Mouse (Mus musculus): ENCODE data around the gene Spaca4.
A peak's percentile ranks its signal among the peaks of the same experiment; 100 is the strongest.

Gene Spaca4

GRCm38 (mm10) chr7:45700301-45701015 is 25.2 kb downstream of the Spaca4 start:
- DNase-seq (ENCODE audit: low read depth, low spot score), result no peak

GRCm38 (mm10) chr7:45699523-45700141 is 26.0 kb downstream of the Spaca4 start, which contains the start of gene Car11:
TSS of gene Car11 (plus strand) at chr7:45699843.
- no peak for DNase-seq (ENCODE audit: low read depth, low spot score)

- DNase-seq (ENCODE audit: low read depth, low spot score), result no peak
Measured at GRCm38 (mm10) chr7:45697894-45698293, 27.7 kb downstream of the Spaca4 start.

- DNase-seq (ENCODE audit: low read depth, low spot score), result no peak
Measured at GRCm38 (mm10) chr7:45695098-45695497, 30.5 kb downstream of the Spaca4 start.

DNA sequence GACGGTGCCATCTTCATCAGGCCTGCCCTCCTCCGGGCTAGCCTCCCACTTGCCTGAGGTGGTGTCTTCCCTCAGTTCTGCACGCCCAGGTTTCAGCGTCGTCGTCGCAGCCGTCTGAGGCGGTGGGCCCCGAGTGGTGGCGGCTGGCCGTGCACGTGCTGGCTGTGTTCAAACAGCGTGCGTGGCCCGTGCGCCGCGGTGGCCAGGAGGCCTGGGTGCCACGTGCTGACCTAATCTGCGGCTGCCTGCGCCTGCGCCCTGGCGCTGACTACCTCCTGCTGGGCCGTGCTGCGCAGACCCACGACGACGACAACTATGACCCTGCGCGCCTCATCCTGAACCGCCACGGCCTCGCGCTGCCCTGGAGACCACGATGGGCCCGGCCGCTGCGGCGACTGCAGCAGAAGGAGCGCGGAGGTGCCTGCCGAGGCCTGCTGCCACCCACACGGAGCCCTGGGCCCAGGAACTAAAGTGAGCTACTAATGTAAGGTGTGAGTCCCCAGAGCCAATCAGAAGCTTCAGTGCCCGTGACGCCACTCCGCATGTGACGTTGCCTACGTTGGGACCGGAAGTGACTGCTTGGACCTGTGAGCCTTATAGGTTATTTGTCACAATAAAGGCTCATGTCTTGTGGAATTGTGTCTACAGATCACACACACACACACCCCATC is 31.6 kb downstream of the Spaca4 start, which contains the start of gene Sec1:
TSS of gene Sec1 (minus strand) at position 482 of the 671 bp plus-strand sequence.
- DNase-seq (ENCODE audit: low read depth, low spot score), result no peak

GRCm38 (mm10) chr7:45692364-45692763 is 33.2 kb downstream of the Spaca4 start:
- DNase-seq (ENCODE audit: low read depth, low spot score), result no peak

DNA sequence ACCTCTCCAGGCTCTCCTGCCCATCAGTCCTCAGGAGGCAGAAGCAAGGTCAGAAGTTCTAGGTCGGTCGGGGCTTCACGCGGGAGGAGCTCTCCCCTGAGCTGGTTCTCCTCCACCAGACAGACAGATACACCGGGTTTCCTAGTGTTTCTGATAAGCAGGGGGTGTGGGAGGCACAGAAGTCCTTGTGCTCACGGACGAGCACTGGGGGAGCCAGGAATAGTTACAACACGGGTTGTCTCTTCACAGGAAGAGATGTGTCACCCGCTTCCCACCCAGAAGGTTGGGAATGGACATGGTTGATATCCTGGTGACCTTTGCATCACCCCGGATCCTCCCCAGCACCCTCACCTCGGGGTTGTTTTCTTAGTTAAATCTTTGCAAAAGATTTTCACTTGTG is 35.8 kb downstream of the Spaca4 start:
- no peak for DNase-seq (ENCODE audit: low read depth, low spot score)

DNA sequence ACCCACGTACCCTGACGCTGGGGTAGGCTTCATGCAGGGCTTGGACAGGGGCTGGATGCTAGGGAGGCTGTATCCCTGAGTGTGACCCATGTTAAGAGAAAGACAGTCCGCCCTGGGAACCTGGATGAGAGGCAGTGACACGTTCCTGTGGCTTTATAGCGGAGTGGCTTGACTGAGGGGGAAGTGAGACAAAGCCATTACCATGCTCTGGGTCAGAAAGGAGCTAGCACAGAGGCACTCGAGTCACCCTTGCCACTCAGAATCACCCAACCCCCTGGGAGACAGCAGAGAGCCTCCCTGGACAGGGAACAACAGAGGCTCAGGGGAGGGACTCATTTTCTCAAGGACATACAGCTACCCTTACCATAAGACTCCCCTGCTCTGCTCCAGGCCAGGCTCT is 36.5 kb downstream of the Spaca4 start:
- no peak for DNase-seq (ENCODE audit: low read depth, low spot score)

DNA sequence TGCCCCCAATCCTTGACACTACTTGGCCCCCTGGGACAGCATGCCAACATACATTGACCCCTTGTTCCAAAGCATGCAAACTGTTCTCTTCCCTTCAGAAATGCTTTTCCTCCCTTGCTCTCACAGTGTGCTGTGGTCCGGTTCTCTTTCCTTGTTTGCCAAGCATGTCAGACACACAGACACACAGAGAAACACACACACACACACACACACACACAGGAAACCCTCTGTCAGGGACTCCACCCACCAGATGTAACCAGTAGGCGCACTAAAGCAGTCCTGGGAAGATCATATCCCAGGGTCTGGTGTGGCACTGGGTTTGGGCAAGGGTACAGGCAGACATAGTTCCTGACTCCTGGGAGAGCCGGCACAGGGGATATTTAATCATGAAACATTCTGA is 38.8 kb downstream of the Spaca4 start:
- no peak for DNase-seq (ENCODE audit: low read depth, low spot score)

- no peak for DNase-seq (ENCODE audit: low read depth, low spot score)
Measured at GRCm38 (mm10) chr7:45685811-45686210, 39.8 kb downstream of the Spaca4 start.

DNA sequence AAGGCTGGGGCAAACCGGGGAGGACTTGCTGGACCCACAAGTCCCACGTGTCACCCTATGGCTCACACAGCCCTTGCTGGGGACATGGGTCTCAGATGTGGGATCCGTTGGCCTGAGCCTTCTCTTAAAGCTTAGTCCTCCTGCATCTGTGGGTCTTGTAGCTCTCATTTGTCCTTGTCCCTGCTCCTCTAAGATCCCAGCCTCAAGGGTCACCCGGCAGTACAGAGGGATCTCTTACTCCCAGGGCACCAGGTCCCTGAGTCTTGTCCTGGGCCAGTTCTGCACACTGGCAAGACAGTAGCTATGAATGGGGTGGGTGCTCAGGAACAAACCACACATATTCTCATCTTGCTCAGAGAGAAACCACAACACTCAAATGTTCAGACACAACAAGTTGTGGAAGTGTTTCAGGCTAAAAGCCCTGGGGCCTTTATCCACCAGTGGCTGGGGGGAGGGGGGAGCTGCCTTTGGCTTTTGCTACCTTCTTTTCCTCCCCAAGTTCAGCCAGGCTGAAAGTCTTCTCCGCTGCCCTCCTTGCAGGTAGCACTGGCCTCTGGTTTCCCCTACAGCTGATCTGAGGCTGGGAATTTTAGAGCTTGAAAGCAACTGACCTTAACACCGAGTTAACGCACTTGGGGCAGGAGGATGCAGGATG is 42.1 kb downstream of the Spaca4 start, which contains the start of gene Ntn5:
TSS of gene Ntn5 (plus strand) at position 627 of the 655 bp plus-strand sequence.
- DNase-seq (ENCODE audit: low read depth, low spot score), result no peak

GRCm38 (mm10) chr7:45682144-45683126 is 43.2 kb downstream of the Spaca4 start:
- peak; percentile 84 for DNase-seq (ENCODE audit: low read depth, low spot score)

- DNase-seq (ENCODE audit: low read depth, low spot score), result no peak
Measured at GRCm38 (mm10) chr7:45681046-45681736, 44.4 kb downstream of the Spaca4 start.

DNA sequence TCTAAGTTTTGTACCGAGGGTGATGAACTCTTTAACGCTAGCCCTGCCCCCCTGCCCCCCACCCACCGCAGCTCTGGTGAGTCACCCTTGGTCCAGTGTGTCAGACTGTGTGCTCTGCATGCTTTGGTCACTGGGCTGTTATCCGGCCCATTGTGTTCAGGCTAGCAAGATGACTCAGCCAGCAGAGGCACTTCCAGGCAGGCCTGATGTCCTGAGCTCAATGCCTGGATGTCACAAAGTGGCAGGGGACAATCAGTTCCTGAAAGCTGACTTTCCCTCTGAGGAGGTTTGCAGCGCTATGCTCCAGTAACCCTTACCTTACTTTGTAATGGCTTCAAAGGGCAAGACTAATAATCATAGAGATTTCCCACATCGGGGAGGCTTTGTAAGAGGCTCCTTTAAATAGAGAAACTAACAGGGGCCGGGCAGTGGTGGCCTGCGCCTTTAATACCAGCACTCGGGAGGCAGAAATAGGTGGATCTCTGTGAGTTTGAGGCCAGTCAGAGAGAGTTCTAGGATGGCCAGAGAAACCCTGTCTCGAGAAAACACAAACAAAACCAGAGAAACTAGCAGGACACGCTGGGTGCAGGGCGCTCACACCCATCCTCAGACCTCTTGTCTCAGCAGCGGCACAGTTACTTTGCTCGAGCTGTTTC is 45.5 kb downstream of the Spaca4 start:
- DNase-seq (ENCODE audit: low read depth, low spot score), result no peak

DNA sequence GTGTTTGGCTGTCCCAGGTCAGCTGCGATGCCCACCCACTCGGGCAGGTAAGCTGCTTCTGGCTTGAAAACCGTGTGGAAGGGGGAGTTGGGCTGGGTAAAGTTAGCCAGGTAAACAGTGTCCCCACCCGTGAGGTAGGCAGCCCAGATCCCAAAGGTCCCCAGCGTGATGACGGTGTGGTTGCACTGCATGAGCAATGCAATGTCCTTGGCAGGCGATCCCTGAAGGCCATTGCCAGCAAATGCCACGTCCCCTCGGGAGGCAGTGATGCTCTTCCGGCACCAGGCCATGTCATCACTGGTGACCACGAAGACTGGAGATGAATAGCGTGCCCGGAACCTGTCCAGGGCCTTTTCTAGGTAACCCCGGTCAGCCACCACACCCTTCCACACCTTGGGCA is 47.1 kb downstream of the Spaca4 start:
- DNase-seq (ENCODE audit: low read depth, low spot score), result no peak

- no peak for DNase-seq (ENCODE audit: low read depth, low spot score)
Measured at GRCm38 (mm10) chr7:45677627-45678295, 47.9 kb downstream of the Spaca4 start.
